Mouse (Mus musculus) hindbrain, embryonic 16.5 days (tissue): ENCODE measurements around the gene Adgrl3. TPM values are rescaled to one million over a fixed set of nuclear protein-coding genes. Genes with fewer than 3 reads are reported as not detected.
A peak's percentile ranks its signal among the peaks of the same experiment; 100 is the strongest.

Experiments
- ATAC-seq: fragments of 200-750 bp; cut with Nextera tagmentation; 2 replicates; pipeline ENCODE4 v1.8.0; 2017; ENCODE audit warnings: moderate TSS enrichment, moderate library complexity
- H3K27ac ChIP-seq: fragments of 300-500 bp; sonication (generic); 2 replicates; pipeline ENCODE4 v1.5.1; 2014; ENCODE audit warnings: low read depth, mild to moderate bottlenecking, control low read depth, low read length, moderate library complexity
- H3K27me3 ChIP-seq: fragments of 300-500 bp; sonication (generic); replicated peaks from 2 replicates; pipeline ENCODE4 v1.6.1; 2014; ENCODE audit warnings: low read length; ENCODE audit not compliant: control insufficient read depth, insufficient read depth
- H3K36me3 ChIP-seq: fragments of 300-500 bp; sonication (generic); 2 replicates; pipeline ENCODE4 v1.6.1; 2014; ENCODE audit warnings: mild to moderate bottlenecking, low read length, moderate library complexity, mixed read lengths; ENCODE audit not compliant: control insufficient read depth, insufficient read depth
- H3K4me1 ChIP-seq: fragments of 300-500 bp; sonication (generic); 2 replicates; pipeline ENCODE4 v1.6.1; 2014; ENCODE audit warnings: low read depth, low read length; ENCODE audit not compliant: control insufficient read depth, insufficient read depth
- H3K4me2 ChIP-seq: fragments of 300-500 bp; sonication (generic); 2 replicates; pipeline ENCODE4 v1.6.1; 2014; ENCODE audit warnings: mild to moderate bottlenecking, low read length, control low read depth, moderate library complexity
- H3K4me3 ChIP-seq: fragments of 300-500 bp; sonication (generic); 2 replicates; pipeline ENCODE4 v1.5.1; 2014; ENCODE audit warnings: mild to moderate bottlenecking, low read length, control low read depth, moderate library complexity
- H3K9ac ChIP-seq: fragments of 300-500 bp; sonication (generic); 2 replicates; pipeline ENCODE4 v1.6.1; 2014; ENCODE audit warnings: low read depth, mild to moderate bottlenecking, control low read depth, low read length, moderate library complexity
- H3K9me3 ChIP-seq: fragments of 300-500 bp; sonication (generic); 2 replicates; pipeline ENCODE4 v1.6.1; 2014; ENCODE audit warnings: mild to moderate bottlenecking, low read length, moderate library complexity; ENCODE audit not compliant: control insufficient read depth
- WGBS: fragments of 180-500 bp; shearing (Covaris S2); extraction: QIAGEN DNeasy Blood & Tissue Kit; methylation state at CpG from one replicate; pipeline ENCODE4 v1.1.7; 2014; 5-methylcytosine and 5-hydroxymethylcytosine counted together
- polyA plus RNA-seq: library from polyadenylated mRNA; unstranded; fragments of >200 nt; fragmentation: Nextera tagmentation; extraction: Ambion mirVana; gene quantifications from 2 replicates; pipeline ENCODE4 v1.2.1, GENCODE M21; 2015

Gene Adgrl3
- polyA plus RNA-seq, 1 experiment from 2014 or later: 67.2 TPM

- ATAC-seq: no peak
- H3K9ac ChIP-seq: no peak overlapping the region
- no peak overlapping the region for H3K4me3 ChIP-seq
- no peak overlapping the region for H3K27ac ChIP-seq
- H3K27me3 ChIP-seq: no peaks in the 10 kb centered on the region
- H3K4me2 ChIP-seq: no peak overlapping the region
- no peaks in the 10 kb centered on the region for H3K36me3 ChIP-seq
- 89% methylated on average over 2 of the region's 2 CpGs for WGBS
- peaks cover 3% of the 10 kb centered on the region; the same call in 1 of the 2 replicates for H3K4me1 ChIP-seq
- no peaks in the 10 kb centered on the region for H3K9me3 ChIP-seq
Observed at GRCm38 (mm10) chr5:81088667-81089066, 68.7 kb downstream of the Adgrl3 start.

- Histone ChIP-seq H3K4me1 (no peaks in the 10 kb centered on the region; the same call in 1 of the 2 replicates), H3K36me3 (no peaks in the 10 kb centered on the region), H3K9ac (no peak overlapping the region), H3K27me3 (no peaks in the 10 kb centered on the region), H3K4me2 (no peak overlapping the region), H3K9me3 (no peaks in the 10 kb centered on the region), H3K27ac (no peak overlapping the region), H3K4me3 (no peak overlapping the region)
- ATAC-seq: no peak
- WGBS: 85% methylated on average over 3 of the region's 3 CpGs
Observed at GRCm38 (mm10) chr5:81094618-81095017, 74.7 kb downstream of the Adgrl3 start.

- Histone ChIP-seq H3K27ac (no peak overlapping the region), H3K27me3 (no peaks in the 10 kb centered on the region), H3K4me1 (no peaks in the 10 kb centered on the region; the same call in 1 of the 2 replicates), H3K36me3 (no peaks in the 10 kb centered on the region), H3K4me2 (no peak overlapping the region), H3K4me3 (no peak overlapping the region), H3K9me3 (no peaks in the 10 kb centered on the region), H3K9ac (no peak overlapping the region)
- WGBS: 90% methylated on average over 4 of the region's 4 CpGs
- ATAC-seq: no peak
Observed at GRCm38 (mm10) chr5:81097131-81097530, 77.2 kb downstream of the Adgrl3 start.

GRCm38 (mm10) chr5:81107431-81107830 lies 87.5 kb downstream of the Adgrl3 start:
- 82% methylated on average over 1 of the region's 1 CpGs for WGBS
- H3K4me3 ChIP-seq: no peak overlapping the region
- H3K9me3 ChIP-seq: no peaks in the 10 kb centered on the region
- no peaks in the 10 kb centered on the region for H3K27me3 ChIP-seq
- no peak overlapping the region for H3K4me2 ChIP-seq
- H3K36me3 ChIP-seq: no peaks in the 10 kb centered on the region
- H3K4me1 ChIP-seq: no peaks in the 10 kb centered on the region
- no peak overlapping the region for H3K27ac ChIP-seq
- H3K9ac ChIP-seq: no peak overlapping the region
- no peak for ATAC-seq

- Histone ChIP-seq H3K27me3 (no peaks in the 10 kb centered on the region), H3K4me1 (no peaks in the 10 kb centered on the region), H3K9me3 (no peaks in the 10 kb centered on the region), H3K4me3 (no peak overlapping the region), H3K9ac (no peak overlapping the region), H3K4me2 (no peak overlapping the region), H3K36me3 (no peaks in the 10 kb centered on the region), H3K27ac (no peak overlapping the region)
- no peak for ATAC-seq
- 31% methylated on average over 4 of the region's 4 CpGs for WGBS
Observed at GRCm38 (mm10) chr5:81124483-81124882, 104.5 kb downstream of the Adgrl3 start.

GRCm38 (mm10) chr5:81127639-81128038 lies 107.7 kb downstream of the Adgrl3 start:
- H3K27me3 ChIP-seq: no peaks in the 10 kb centered on the region
- H3K9me3 ChIP-seq: no peaks in the 10 kb centered on the region
- H3K4me3 ChIP-seq: no peak overlapping the region
- H3K4me1 ChIP-seq: no peaks in the 10 kb centered on the region
- WGBS: 26% methylated on average over 3 of the region's 3 CpGs
- no peak for ATAC-seq
- no peak overlapping the region for H3K9ac ChIP-seq
- no peaks in the 10 kb centered on the region for H3K36me3 ChIP-seq
- no peak overlapping the region for H3K4me2 ChIP-seq
- no peak overlapping the region for H3K27ac ChIP-seq

- H3K4me2 ChIP-seq: no peak overlapping the region
- H3K9ac ChIP-seq: no peak overlapping the region
- H3K4me1 ChIP-seq: no peaks in the 10 kb centered on the region
- no peaks in the 10 kb centered on the region for H3K36me3 ChIP-seq
- H3K27ac ChIP-seq: no peak overlapping the region
- H3K27me3 ChIP-seq: no peaks in the 10 kb centered on the region
- WGBS: 53% methylated on average over 1 of the region's 1 CpGs
- no peak for ATAC-seq
- H3K9me3 ChIP-seq: no peaks in the 10 kb centered on the region
- H3K4me3 ChIP-seq: no peak overlapping the region
Observed at GRCm38 (mm10) chr5:81136394-81136793, 116.5 kb downstream of the Adgrl3 start.

- Histone ChIP-seq H3K9me3 (no peaks in the 10 kb centered on the region), H3K36me3 (no peaks in the 10 kb centered on the region), H3K27me3 (no peaks in the 10 kb centered on the region), H3K4me1 (peaks cover 12% of the 10 kb centered on the region), H3K9ac (no peak overlapping the region), H3K4me2 (peak overlapping the region; percentile 27), H3K27ac (no peak overlapping the region), H3K4me3 (no peak overlapping the region; the same call in 1 of the 2 replicates)
- peak; percentile 66 for ATAC-seq
- 34% methylated on average over 12 of the region's 12 CpGs for WGBS
Observed at GRCm38 (mm10) chr5:81155791-81156190, 135.9 kb downstream of the Adgrl3 start.

GRCm38 (mm10) chr5:81156281-81156680 lies 136.3 kb downstream of the Adgrl3 start:
- ATAC-seq: no peak
- Histone ChIP-seq H3K27me3 (no peaks in the 10 kb centered on the region), H3K4me1 (peaks cover 12% of the 10 kb centered on the region), H3K4me3 (no peak overlapping the region), H3K9me3 (no peaks in the 10 kb centered on the region), H3K9ac (no peak overlapping the region), H3K36me3 (no peaks in the 10 kb centered on the region), H3K27ac (peak overlapping the region; percentile 26; the same call in 1 of the 2 replicates), H3K4me2 (no peak overlapping the region)
- WGBS: 28% methylated on average over 2 of the region's 2 CpGs

- Histone ChIP-seq H3K4me2 (no peak overlapping the region), H3K4me3 (no peak overlapping the region), H3K9ac (no peak overlapping the region), H3K27ac (peak overlapping the region; percentile 26; the same call in 1 of the 2 replicates), H3K9me3 (no peaks in the 10 kb centered on the region), H3K27me3 (no peaks in the 10 kb centered on the region), H3K4me1 (peaks cover 12% of the 10 kb centered on the region), H3K36me3 (no peaks in the 10 kb centered on the region)
- WGBS: 27% methylated on average over 5 of the region's 5 CpGs
- no peak for ATAC-seq
Observed at GRCm38 (mm10) chr5:81156796-81157195, 136.9 kb downstream of the Adgrl3 start.
